8 mouse cellular contexts compared by ENCODE assay signal in the genomic region with DNA sequence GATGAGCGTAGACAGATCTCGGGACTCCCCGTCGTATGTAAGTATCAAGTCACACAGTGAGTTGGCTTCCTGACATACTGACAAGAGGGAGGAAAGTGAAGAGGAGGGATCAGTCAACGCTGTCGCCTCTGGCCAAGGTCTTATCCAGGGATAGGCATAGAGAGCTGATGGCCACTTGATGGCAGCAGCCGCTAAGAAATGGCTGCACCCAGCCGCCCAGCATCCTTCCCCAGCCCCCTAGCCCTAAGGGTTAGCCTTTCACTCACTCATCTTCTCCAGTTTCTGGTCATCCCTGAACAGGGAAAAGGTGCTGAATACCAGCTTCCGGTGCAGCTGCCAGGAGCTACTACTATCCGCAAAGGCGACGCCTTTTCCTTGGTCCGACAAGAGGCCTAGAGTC. TPM values are rescaled to one million over a fixed set of nuclear protein-coding genes. Genes with fewer than 3 reads are reported as not detected.
A peak's percentile ranks its signal among the peaks of the same experiment; 100 is the strongest.
DNase-seq lines count a peak whose midpoint lies in the region; ATAC-seq lines count a peak whose summit lies in the region.

No protein-coding gene starts in this region.

- no peak overlapping the region for H3K27ac ChIP-seq in forebrain, embryonic 10.5 days
- no peak overlapping the region for H3K27ac ChIP-seq in forebrain, embryonic 15.5 days (replicated peaks)
- no peak overlapping the region for H3K27ac ChIP-seq in forebrain, embryonic 11.5 days (ENCODE audit: low read depth, low read length)
- H3K27ac ChIP-seq in midbrain, embryonic 12.5 days (replicated peaks): no peak overlapping the region

- no peak overlapping the region for H3K9ac ChIP-seq in forebrain, embryonic 15.5 days (replicated peaks)
- no peak overlapping the region for H3K9ac ChIP-seq in forebrain, embryonic 11.5 days (ENCODE audit: low read length)
- no peak overlapping the region for H3K9ac ChIP-seq in midbrain, embryonic 12.5 days (replicated peaks)

- H3K4me1 ChIP-seq in forebrain, embryonic 10.5 days: peaks cover 10% of the 10 kb centered on the region
- H3K4me1 ChIP-seq in forebrain, embryonic 15.5 days: peaks cover 1% of the 10 kb centered on the region; the same call in 1 of the 2 replicates
- no peaks in the 10 kb centered on the region for H3K4me1 ChIP-seq in forebrain, embryonic 11.5 days (replicated peaks; ENCODE audit: control insufficient read depth, insufficient read depth, low read length)
- H3K4me1 ChIP-seq in midbrain, embryonic 12.5 days: peaks cover 2% of the 10 kb centered on the region

- H3K36me3 ChIP-seq in forebrain, embryonic 10.5 days (replicated peaks): no peaks in the 10 kb centered on the region
- H3K36me3 ChIP-seq in forebrain, embryonic 15.5 days: no peaks in the 10 kb centered on the region
- H3K36me3 ChIP-seq in forebrain, embryonic 11.5 days (ENCODE audit: control insufficient read depth, insufficient read depth, low read length): no peaks in the 10 kb centered on the region
- no peaks in the 10 kb centered on the region for H3K36me3 ChIP-seq in midbrain, embryonic 12.5 days

- H3K9me3 ChIP-seq in forebrain, embryonic 10.5 days: no peaks in the 10 kb centered on the region
- H3K9me3 ChIP-seq in forebrain, embryonic 15.5 days: no peaks in the 10 kb centered on the region
- no peaks in the 10 kb centered on the region for H3K9me3 ChIP-seq in forebrain, embryonic 11.5 days (ENCODE audit: control insufficient read depth, low read length)
- no peaks in the 10 kb centered on the region for H3K9me3 ChIP-seq in midbrain, embryonic 12.5 days

- no peak; the same call in 1 of the 2 replicates for ATAC-seq in forebrain, embryonic 15.5 days (replicated peaks)
- ATAC-seq in forebrain, embryonic 11.5 days (replicated peaks; ENCODE audit: low FRiP score): no peak
- ATAC-seq in hematopoietic stem cell, adult 5-6 weeks (replicated peaks in 1 of 2; ENCODE audit: insufficient read depth in 1 of 2, low FRiP score in 2 of 2, low TSS enrichment in 1 of 2, low read depth in 1 of 2, poor library complexity in 2 of 2, severe bottlenecking in 2 of 2): peak; percentile 65 to 77; a peak in 3 of 4 replicates
- 0 out of 2 replicates have a peak, but pooled peaks have one; percentile 54 for ATAC-seq in midbrain, embryonic 12.5 days (ENCODE audit: low FRiP score, low read depth)

- no peak overlapping the region for H3K4me2 ChIP-seq in forebrain, embryonic 15.5 days (replicated peaks)
- no peak overlapping the region for H3K4me2 ChIP-seq in forebrain, embryonic 11.5 days (ENCODE audit: low read depth, low read length, severe bottlenecking)
- H3K4me2 ChIP-seq in midbrain, embryonic 12.5 days (replicated peaks): no peak overlapping the region

- H3K27me3 ChIP-seq in forebrain, embryonic 10.5 days (ENCODE audit: poor library complexity, severe bottlenecking): peaks cover 16% of the 10 kb centered on the region; the same call in 1 of the 2 replicates
- no peaks in the 10 kb centered on the region for H3K27me3 ChIP-seq in forebrain, embryonic 15.5 days
- no peaks in the 10 kb centered on the region for H3K27me3 ChIP-seq in forebrain, embryonic 11.5 days (ENCODE audit: control insufficient read depth, insufficient read depth, low read length)
- peaks cover 16% of the 10 kb centered on the region; the same call in 1 of the 2 replicates for H3K27me3 ChIP-seq in midbrain, embryonic 12.5 days

- H3K4me3 ChIP-seq in forebrain, embryonic 10.5 days: no peak overlapping the region
- no peak overlapping the region for H3K4me3 ChIP-seq in forebrain, embryonic 15.5 days
- no peak overlapping the region for H3K4me3 ChIP-seq in forebrain, embryonic 11.5 days (ENCODE audit: low read depth, low read length)
- H3K4me3 ChIP-seq in midbrain, embryonic 12.5 days: no peak overlapping the region

- peak; percentile 61 for DNase-seq in forebrain, embryonic 10.5 days (ENCODE audit: extremely low spot score, low spot score)
- peak; percentile 74 to 85 for DNase-seq in adrenal gland, postnatal 36 days
- DNase-seq in forebrain, embryonic 11.5 days (ENCODE audit: low spot score): peak; percentile 75
- DNase-seq in left cerebral cortex, postnatal 14 days (ENCODE audit: low spot score in 2 of 2): peak; percentile 43 to 66
- peak; percentile 35 to 42 for DNase-seq in spleen, postnatal 36 days (ENCODE audit: low spot score in 2 of 2)

- 25% methylated on average over 13 of the region's 13 CpGs for WGBS in forebrain, embryonic 10.5 days
- 34% methylated on average over 13 of the region's 13 CpGs for WGBS in forebrain, embryonic 15.5 days
- WGBS in forebrain, embryonic 11.5 days: 25% methylated on average over 13 of the region's 13 CpGs
- 31% methylated on average over 13 of the region's 13 CpGs for WGBS in midbrain, embryonic 12.5 days

- intact Hi-C loops in left cerebral cortex, postnatal 14 days (cut with DNase I): loop anchor here (2.0 to 5.0 kb wide), 2 partner anchors 70 to 197 kb away; no protein-coding TSS in a partner anchor

RNA-seq across cellular contexts. Expression of a gene that starts 2.3 kb away (rescaled TPM):
- polyA plus RNA-seq in forebrain, embryonic 10.5 days (2016; fragmentation: Nextera tagmentation; extraction: Ambion mirVana): not detected in 2 replicates
- not detected in 2 replicates for polyA plus RNA-seq in forebrain, embryonic 15.5 days (2015; fragmentation: Nextera tagmentation; extraction: Ambion mirVana)
- 10 to 100 TPM in 1 of 2 experiments, 1 to 10 TPM in 1; 1.9 to 10.5 TPM for total RNA-seq in adrenal gland, postnatal 36 days (2021)
- not detected in 2 replicates for polyA plus RNA-seq in forebrain, embryonic 11.5 days (2014; fragmentation: Nextera tagmentation; extraction: Ambion mirVana)
- total RNA-seq in hematopoietic stem cell, adult 5-6 weeks (2017): not detected in 2 replicates
- total RNA-seq in left cerebral cortex, postnatal 14 days (2021): not detected
- polyA plus RNA-seq in midbrain, embryonic 12.5 days (2016; fragmentation: Nextera tagmentation; extraction: Ambion mirVana): not detected in 2 replicates

RNA-seq across cellular contexts. Expression of a gene that starts 19.0 kb away (rescaled TPM):
- polyA plus RNA-seq in forebrain, embryonic 10.5 days (2016; fragmentation: Nextera tagmentation; extraction: Ambion mirVana): 13.7 and 13.9 TPM in 2 replicates
- polyA plus RNA-seq in forebrain, embryonic 15.5 days (2015; fragmentation: Nextera tagmentation; extraction: Ambion mirVana): 13.9 and 14.4 TPM in 2 replicates
- 10 to 100 TPM; 14.4 to 16.8 TPM for total RNA-seq in adrenal gland, postnatal 36 days (2021)
- 11.3 and 12.6 TPM in 2 replicates for polyA plus RNA-seq in forebrain, embryonic 11.5 days (2014; fragmentation: Nextera tagmentation; extraction: Ambion mirVana)
- 5.9 and 7.6 TPM in 2 replicates for total RNA-seq in hematopoietic stem cell, adult 5-6 weeks (2017)
- total RNA-seq in left cerebral cortex, postnatal 14 days (2021): 10 to 100 TPM; 21.6 to 22.3 TPM
- 17.2 and 17.3 TPM in 2 replicates for polyA plus RNA-seq in midbrain, embryonic 12.5 days (2016; fragmentation: Nextera tagmentation; extraction: Ambion mirVana)

RNA-seq across cellular contexts. Expression of a gene that starts 36.6 kb away (rescaled TPM):
- 23.9 and 27.3 TPM in 2 replicates for polyA plus RNA-seq in forebrain, embryonic 10.5 days (2016; fragmentation: Nextera tagmentation; extraction: Ambion mirVana)
- 14.8 and 18.6 TPM in 2 replicates for polyA plus RNA-seq in forebrain, embryonic 15.5 days (2015; fragmentation: Nextera tagmentation; extraction: Ambion mirVana)
- total RNA-seq in adrenal gland, postnatal 36 days (2021): 100 to 1,000 TPM in 1 of 2 experiments, 10 to 100 TPM in 1; 93.6 to 101 TPM
- polyA plus RNA-seq in forebrain, embryonic 11.5 days (2014; fragmentation: Nextera tagmentation; extraction: Ambion mirVana): 19.4 and 24.0 TPM in 2 replicates
- total RNA-seq in hematopoietic stem cell, adult 5-6 weeks (2017): 62.6 and 67.5 TPM in 2 replicates
- total RNA-seq in left cerebral cortex, postnatal 14 days (2021): 10 to 100 TPM; 16.8 to 18.4 TPM
- 27.0 and 29.9 TPM in 2 replicates for polyA plus RNA-seq in midbrain, embryonic 12.5 days (2016; fragmentation: Nextera tagmentation; extraction: Ambion mirVana)

Comparison
In these comparisons a context has a peak if more than half of its experiments do, and no peak if none do; other contexts are left out.
1. ATAC-seq: peak in hematopoietic stem cell, adult 5-6 weeks (2 of 2) and midbrain, embryonic 12.5 days (single experiment); none in forebrain, embryonic 15.5 days (single experiment) and forebrain, embryonic 11.5 days (single experiment).
2. Peak in every context shown above with its lines, with median percentiles within 50 percentile points of each other: DNase-seq.